Mouse (Mus musculus) embryonic facial prominence, embryonic 13.5 days (tissue): Measurements from ENCODE around the gene Il4. TPM values are rescaled to one million over a fixed set of nuclear protein-coding genes. Genes with fewer than 3 reads are reported as not detected.

Source experiments
- ATAC-seq: fragments of 200-750 bp; cut with Nextera tagmentation; 2 replicates; pipeline ENCODE4 v1.8.0; 2017; ENCODE audit warnings: low read depth; ENCODE audit not compliant: insufficient number of reproducible peaks, insufficient read depth, low FRiP score, low TSS enrichment
- H3K27ac ChIP-seq: fragments of 300-500 bp; sonication (generic); 2 replicates; pipeline ENCODE4 v1.5.1; 2015; ENCODE audit warnings: moderate library complexity, mild to moderate bottlenecking, inconsistent platforms
- H3K27me3 ChIP-seq: fragments of 300-500 bp; sonication (generic); 2 replicates; pipeline ENCODE4 v1.6.1; 2015; ENCODE audit warnings: mild to moderate bottlenecking, inconsistent platforms
- H3K36me3 ChIP-seq: fragments of 300-500 bp; sonication (generic); 2 replicates; pipeline ENCODE4 v1.6.1; 2015; ENCODE audit warnings: mild to moderate bottlenecking, inconsistent platforms
- H3K4me1 ChIP-seq: fragments of 300-500 bp; sonication (generic); 2 replicates; pipeline ENCODE4 v1.6.1; 2015; ENCODE audit warnings: inconsistent platforms
- H3K4me2 ChIP-seq: fragments of 300-500 bp; sonication (generic); 2 replicates; pipeline ENCODE4 v1.6.1; 2015; ENCODE audit warnings: moderate library complexity, mild to moderate bottlenecking, inconsistent platforms
- H3K4me3 ChIP-seq: fragments of 300-500 bp; sonication (generic); 2 replicates; pipeline ENCODE4 v1.5.1; 2015; ENCODE audit warnings: mild to moderate bottlenecking, inconsistent platforms
- H3K9ac ChIP-seq: fragments of 300-500 bp; sonication (generic); 2 replicates; pipeline ENCODE4 v1.6.1; 2015; ENCODE audit warnings: mild to moderate bottlenecking, inconsistent platforms
- H3K9me3 ChIP-seq: fragments of 300-500 bp; sonication (generic); 2 replicates; pipeline ENCODE4 v1.6.1; 2016; ENCODE audit warnings: inconsistent platforms
- WGBS: fragments of 180-500 bp; shearing (Covaris S2); methylation state at CpG from one replicate; pipeline ENCODE4 v1.1.7; 2015; ENCODE audit warnings: mixed read lengths; 5-methylcytosine and 5-hydroxymethylcytosine counted together
- polyA plus RNA-seq: library from polyadenylated mRNA; unstranded; fragments of >200 nt; fragmentation: Nextera tagmentation; extraction: Ambion mirVana; gene quantifications from 2 replicates; pipeline ENCODE4 v1.2.1, GENCODE M21; 2015

Gene Il4
- polyA plus RNA-seq, 1 experiment from 2014 or later, result 2.7 TPM

- no peaks in the 10 kb centered on the region for H3K27me3 ChIP-seq
- no peak overlapping the region for H3K4me3 ChIP-seq
- no peak overlapping the region for H3K27ac ChIP-seq
- H3K9me3 ChIP-seq, result no peaks in the 10 kb centered on the region
- H3K9ac ChIP-seq, result no peak overlapping the region
- H3K36me3 ChIP-seq, result no peaks in the 10 kb centered on the region
- no peak overlapping the region for H3K4me2 ChIP-seq
- 81% methylated on average over 6 of the region's 6 CpGs for WGBS
- H3K4me1 ChIP-seq, result 0 out of 2 replicates have a peak, but pooled peaks cover 6% of the 10 kb centered on the region
- ATAC-seq, result no peak
Measured at GRCm38 (mm10) chr11:53622440-53622806, 4.0 kb upstream of the Il4 start.

GRCm38 (mm10) chr11:53621582-53622439, 3.3 kb upstream of the Il4 start:
- Histone ChIP-seq H3K4me2 (no peak overlapping the region), H3K4me1 (0 out of 2 replicates have a peak, but pooled peaks cover 3% of the 10 kb centered on the region), H3K9me3 (no peaks in the 10 kb centered on the region), H3K27ac (no peak overlapping the region), H3K36me3 (no peaks in the 10 kb centered on the region), H3K27me3 (no peaks in the 10 kb centered on the region), H3K4me3 (no peak overlapping the region), H3K9ac (no peak overlapping the region)
- ATAC-seq, result no peak
- 82% methylated on average over 11 of the region's 11 CpGs for WGBS

- Histone ChIP-seq H3K4me1 (no peaks in the 10 kb centered on the region), H3K9me3 (no peaks in the 10 kb centered on the region), H3K4me2 (no peak overlapping the region), H3K36me3 (no peaks in the 10 kb centered on the region), H3K27ac (no peak overlapping the region), H3K4me3 (no peak overlapping the region), H3K9ac (no peak overlapping the region), H3K27me3 (no peaks in the 10 kb centered on the region)
- 86% methylated on average over 4 of the region's 4 CpGs for WGBS
- no peak for ATAC-seq
Measured at GRCm38 (mm10) chr11:53620094-53620493, 1.6 kb upstream of the Il4 start.

- Histone ChIP-seq H3K9me3 (no peaks in the 10 kb centered on the region), H3K4me3 (no peak overlapping the region), H3K9ac (no peak overlapping the region), H3K27ac (no peak overlapping the region), H3K27me3 (no peaks in the 10 kb centered on the region), H3K4me2 (no peak overlapping the region), H3K36me3 (no peaks in the 10 kb centered on the region), H3K4me1 (no peaks in the 10 kb centered on the region)
- WGBS, result 71% methylated on average over 6 of the region's 6 CpGs
- ATAC-seq, result no peak
Measured at GRCm38 (mm10) chr11:53619428-53619827, 959 bp upstream of the Il4 start.

- Histone ChIP-seq H3K27me3 (no peaks in the 10 kb centered on the region), H3K9me3 (no peaks in the 10 kb centered on the region), H3K4me3 (no peak overlapping the region), H3K27ac (no peak overlapping the region), H3K36me3 (no peaks in the 10 kb centered on the region), H3K4me2 (no peak overlapping the region), H3K9ac (no peak overlapping the region), H3K4me1 (no peaks in the 10 kb centered on the region)
- ATAC-seq, result no peak
- 57% methylated on average over 4 of the region's 4 CpGs for WGBS
Measured at GRCm38 (mm10) chr11:53617562-53618109, 833 bp downstream of the Il4 start.

GRCm38 (mm10) chr11:53616748-53617558, 1.5 kb downstream of the Il4 start:
- Histone ChIP-seq H3K36me3 (no peaks in the 10 kb centered on the region), H3K9ac (no peak overlapping the region), H3K4me3 (no peak overlapping the region), H3K9me3 (no peaks in the 10 kb centered on the region), H3K4me1 (no peaks in the 10 kb centered on the region), H3K27ac (no peak overlapping the region), H3K4me2 (no peak overlapping the region), H3K27me3 (no peaks in the 10 kb centered on the region)
- WGBS, result 77% methylated on average over 8 of the region's 8 CpGs
- no peak for ATAC-seq

- H3K36me3 ChIP-seq, result no peaks in the 10 kb centered on the region
- no peak for ATAC-seq
- no peaks in the 10 kb centered on the region for H3K9me3 ChIP-seq
- H3K4me2 ChIP-seq, result no peak overlapping the region
- no peaks in the 10 kb centered on the region for H3K4me1 ChIP-seq
- no peak overlapping the region for H3K9ac ChIP-seq
- 92% methylated on average over 8 of the region's 8 CpGs for WGBS
- H3K27me3 ChIP-seq, result no peaks in the 10 kb centered on the region
- H3K4me3 ChIP-seq, result no peak overlapping the region
- H3K27ac ChIP-seq, result no peak overlapping the region
Measured at GRCm38 (mm10) chr11:53615575-53615974, 2.9 kb downstream of the Il4 start.

GRCm38 (mm10) chr11:53615172-53615571, 3.3 kb downstream of the Il4 start:
- no peaks in the 10 kb centered on the region for H3K27me3 ChIP-seq
- no peak overlapping the region for H3K4me3 ChIP-seq
- no peak overlapping the region for H3K9ac ChIP-seq
- no peak overlapping the region for H3K4me2 ChIP-seq
- H3K36me3 ChIP-seq, result no peaks in the 10 kb centered on the region
- WGBS, result 80% methylated on average over 6 of the region's 6 CpGs
- no peak for ATAC-seq
- no peaks in the 10 kb centered on the region for H3K4me1 ChIP-seq
- no peaks in the 10 kb centered on the region for H3K9me3 ChIP-seq
- no peak overlapping the region for H3K27ac ChIP-seq

GRCm38 (mm10) chr11:53609672-53610071, 8.8 kb downstream of the Il4 start:
- WGBS, result 72% methylated on average over 3 of the region's 3 CpGs
- H3K27ac ChIP-seq, result no peak overlapping the region
- no peaks in the 10 kb centered on the region for H3K27me3 ChIP-seq

GRCm38 (mm10) chr11:53609231-53609630, 9.2 kb downstream of the Il4 start:
- no peak overlapping the region for H3K27ac ChIP-seq
- 75% methylated on average over 6 of the region's 6 CpGs for WGBS

More at GRCm38 (mm10) chr11:53609672-53610071, 8.8 kb downstream of the Il4 start:
- no peak for ATAC-seq
- no peak overlapping the region for H3K9ac ChIP-seq
- no peak overlapping the region for H3K4me3 ChIP-seq
- H3K9me3 ChIP-seq, result no peaks in the 10 kb centered on the region
- no peaks in the 10 kb centered on the region for H3K36me3 ChIP-seq
- peaks cover 16% of the 10 kb centered on the region for H3K4me1 ChIP-seq
- H3K4me2 ChIP-seq, result no peak overlapping the region

GRCm38 (mm10) chr11:53605609-53606008, 12.9 kb downstream of the Il4 start:
- Histone ChIP-seq H3K9me3 (no peaks in the 10 kb centered on the region), H3K4me3 (no peak overlapping the region), H3K4me2 (peak overlapping the region; percentile 21; the same call in 1 of the 2 replicates), H3K9ac (no peak overlapping the region), H3K36me3 (peaks cover 13% of the 10 kb centered on the region), H3K4me1 (peaks cover 16% of the 10 kb centered on the region), H3K27ac (no peak overlapping the region), H3K27me3 (no peaks in the 10 kb centered on the region)
- no peak for ATAC-seq
- WGBS, result 7% methylated on average over 12 of the region's 12 CpGs

More at GRCm38 (mm10) chr11:53609231-53609630, 9.2 kb downstream of the Il4 start:
- no peak overlapping the region for H3K4me3 ChIP-seq
- no peaks in the 10 kb centered on the region for H3K36me3 ChIP-seq
- H3K27me3 ChIP-seq, result no peaks in the 10 kb centered on the region
- ATAC-seq, result no peak
- H3K9me3 ChIP-seq, result no peaks in the 10 kb centered on the region
- no peak overlapping the region for H3K9ac ChIP-seq
- peaks cover 16% of the 10 kb centered on the region for H3K4me1 ChIP-seq
- no peak overlapping the region for H3K4me2 ChIP-seq
